In genomic region chr4:133085783-133086342, GRCm38 (mm10) we compare ENCODE assay signal across 7 mouse cellular contexts. TPM values are rescaled to one million over a fixed set of nuclear protein-coding genes. Genes with fewer than 3 reads are reported as not detected.
DNase-seq lines count a peak whose midpoint lies in the region; ATAC-seq lines count a peak whose summit lies in the region.

No protein-coding gene starts in this region.

- H3K4me2 ChIP-seq in stomach, embryonic 16.5 days (ENCODE audit: low read depth, low read length): peak overlapping the region; percentile 85

- peaks cover 70% of the 10 kb centered on the region for H3K4me1 ChIP-seq in stomach, embryonic 16.5 days (ENCODE audit: control insufficient read depth, insufficient read depth, low read length)

- H3K27ac ChIP-seq in stomach, embryonic 16.5 days (ENCODE audit: low read length): peak overlapping the region; percentile 93

- peak; percentile 79 for DNase-seq in CD4-positive, CD25-positive, alpha-beta regulatory T cell, adult 2 months (ENCODE audit: low read depth, low spot score)
- peak; percentile 56 for DNase-seq in T-cell, adult 2 months (ENCODE audit: low spot score)
- DNase-seq in heart, postnatal 10 days: peak; percentile 54 to 60
- DNase-seq in lung, postnatal 14 days: peak; percentile 46
- no peak for DNase-seq in urinary bladder, adult 18-20 months (ENCODE audit: low spot score in 2 of 2)
- DNase-seq in frontal cortex, postnatal 14 days (ENCODE audit: low spot score in 2 of 2): no peak

- H3K4me3 ChIP-seq in stomach, embryonic 16.5 days (replicated peaks; ENCODE audit: low read length): peak overlapping the region; percentile 42

- WGBS in stomach, embryonic 16.5 days: 15% methylated on average over 12 of the region's 12 CpGs

- H3K9me3 ChIP-seq in stomach, embryonic 16.5 days (replicated peaks; ENCODE audit: control insufficient read depth, low read length): no peaks in the 10 kb centered on the region

- peak overlapping the region; percentile 69 for H3K9ac ChIP-seq in stomach, embryonic 16.5 days (ENCODE audit: low read length)

- H3K36me3 ChIP-seq in stomach, embryonic 16.5 days (ENCODE audit: control insufficient read depth, insufficient read depth, low read length): no peaks in the 10 kb centered on the region

- 0 out of 2 replicates have a peak, but pooled peaks have one; percentile 12 for ATAC-seq in stomach, embryonic 16.5 days (ENCODE audit: insufficient read depth, low FRiP score)

- H3K27me3 ChIP-seq in stomach, embryonic 16.5 days (ENCODE audit: control insufficient read depth, insufficient read depth, low read length): no peaks in the 10 kb centered on the region

- intact Hi-C loops in heart, postnatal 10 days (cut with DNase I): no loop called here

RNA-seq across cellular contexts. Expression of gene Wasf2, which starts 44.4 kb away (rescaled TPM):
- total RNA-seq in heart, postnatal 10 days (2021): 100 to 1,000 TPM; 134 to 164 TPM
- polyA plus RNA-seq in stomach, embryonic 16.5 days (2015; fragmentation: Nextera tagmentation; extraction: Ambion mirVana): 84.3 and 98.6 TPM in 2 replicates

Comparison
In these comparisons a context has a peak if more than half of its experiments do, and no peak if none do; other contexts are left out.
1. DNase-seq: peak in CD4-positive, CD25-positive, alpha-beta regulatory T cell, adult 2 months (single experiment), T-cell, adult 2 months (single experiment), heart, postnatal 10 days (2 of 2) and lung, postnatal 14 days (single experiment); none in urinary bladder, adult 18-20 months (0 of 2) and frontal cortex, postnatal 14 days (0 of 2).